Mouse (Mus musculus) urinary bladder, postnatal 25 days (tissue): ENCODE measurements around the gene Ptpre.
A peak's percentile ranks its signal among the peaks of the same experiment; 100 is the strongest.
"Not testable (repeated sequence)": the region's sequence is repeated elsewhere in the genome, so short reads cannot be mapped to it uniquely, and the experiment has no call there.

Experiments used
- DNase-seq: peaks from one replicate; pipeline ENCODE4 v3.0.0; 2022; ENCODE audit warnings: low spot score

Gene Ptpre

GRCm38 (mm10) chr7:135689396-135689795 lies 152.1 kb downstream of the Ptpre start:
- DNase-seq = no peak

GRCm38 (mm10) chr7:135691941-135692340 lies 154.7 kb downstream of the Ptpre start:
- DNase-seq = no peak

- no peak for DNase-seq
Observed at GRCm38 (mm10) chr7:135694130-135694529, 156.8 kb downstream of the Ptpre start.

GRCm38 (mm10) chr7:135694796-135695195 lies 157.5 kb downstream of the Ptpre start:
- no peak for DNase-seq

- no peak for DNase-seq
Observed at GRCm38 (mm10) chr7:135696127-135696526, 158.8 kb downstream of the Ptpre start.

GRCm38 (mm10) chr7:135697021-135697740 lies 159.9 kb downstream of the Ptpre start:
- DNase-seq = not testable (repeated sequence)

- DNase-seq = no peak
Observed at GRCm38 (mm10) chr7:135698362-135698761, 161.1 kb downstream of the Ptpre start.

- not testable (repeated sequence) for DNase-seq
Observed at GRCm38 (mm10) chr7:135699351-135699750, 162.1 kb downstream of the Ptpre start.

GRCm38 (mm10) chr7:135703600-135704148 lies 166.4 kb downstream of the Ptpre start:
- DNase-seq = no peak

GRCm38 (mm10) chr7:135704251-135704650 lies 167.0 kb downstream of the Ptpre start:
- DNase-seq = no peak

GRCm38 (mm10) chr7:135705083-135705482 lies 167.8 kb downstream of the Ptpre start:
- DNase-seq = no peak

GRCm38 (mm10) chr7:135705753-135706152 lies 168.5 kb downstream of the Ptpre start:
- DNase-seq = no peak

- no peak for DNase-seq
Observed at GRCm38 (mm10) chr7:135710702-135711101, 173.4 kb downstream of the Ptpre start.

GRCm38 (mm10) chr7:135712534-135712933 lies 175.3 kb downstream of the Ptpre start:
- no peak for DNase-seq

- no peak for DNase-seq
Observed at GRCm38 (mm10) chr7:135713326-135713725, 176.0 kb downstream of the Ptpre start.

GRCm38 (mm10) chr7:135715166-135715565 lies 177.9 kb downstream of the Ptpre start:
- DNase-seq = no peak

- peak; percentile 12 for DNase-seq
Observed at GRCm38 (mm10) chr7:135715642-135716444, 178.6 kb downstream of the Ptpre start, which contains the start of gene Mki67. Gene Mki67 (minus strand): TSS chr7:135716361.

GRCm38 (mm10) chr7:135716445-135716877 lies 179.2 kb downstream of the Ptpre start:
- DNase-seq = peak; percentile 77

GRCm38 (mm10) chr7:135716968-135717557 lies 179.8 kb downstream of the Ptpre start:
- DNase-seq = no peak

GRCm38 (mm10) chr7:135721436-135721992 lies 184.2 kb downstream of the Ptpre start:
- DNase-seq = no peak

- no peak for DNase-seq
Observed at GRCm38 (mm10) chr7:135722011-135722838, 184.9 kb downstream of the Ptpre start.
